Mouse (Mus musculus): ENCODE measurements around the gene Zfp747.
A peak's percentile ranks its signal among the peaks of the same experiment; 100 is the strongest.
"Not testable (repeated sequence)": the region's sequence is repeated elsewhere in the genome, so short reads cannot be mapped to it uniquely, and the experiment has no call there.

The Zfp747 gene

DNA sequence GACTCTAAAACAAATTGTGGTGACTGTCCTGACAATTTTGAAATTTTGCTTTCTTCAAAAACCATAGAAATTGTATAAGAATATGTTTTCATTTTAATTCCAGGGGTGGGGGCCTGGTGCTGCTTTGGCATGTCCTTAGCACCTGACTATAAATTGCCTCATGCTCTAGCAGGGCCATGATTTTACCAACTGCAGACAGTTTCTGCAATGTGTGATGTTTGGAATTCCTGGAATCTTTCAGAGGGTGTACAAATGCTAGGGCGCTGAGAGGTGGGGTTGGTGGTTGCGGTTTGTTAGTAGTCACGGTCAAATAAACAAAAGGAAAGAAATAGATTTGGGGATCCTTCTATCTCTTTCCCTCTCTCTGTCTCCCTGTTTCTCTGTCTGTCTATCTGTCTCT is 9.6 kb downstream of the Zfp747 start:
- no peak for DNase-seq

DNA sequence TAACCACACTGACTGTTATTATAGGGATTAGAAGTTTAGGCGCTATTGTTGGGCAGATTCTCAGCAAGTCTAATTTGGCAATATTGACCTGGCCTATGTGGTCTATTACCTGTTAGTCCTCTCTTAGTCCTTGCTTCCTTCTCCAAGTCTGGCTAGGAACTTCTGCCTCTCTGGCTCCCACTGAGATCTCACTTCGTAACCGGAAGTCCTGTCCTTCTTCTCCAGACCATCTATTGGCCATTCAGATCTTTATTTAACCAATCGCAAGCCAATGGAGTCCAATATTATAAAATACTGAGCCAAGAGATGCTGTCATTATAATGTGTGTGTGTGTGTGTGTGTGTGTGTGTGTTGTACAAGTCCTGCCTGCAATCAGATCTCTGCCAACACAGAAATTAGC is 11.7 kb downstream of the Zfp747 start:
- DNase-seq = no peak

DNA sequence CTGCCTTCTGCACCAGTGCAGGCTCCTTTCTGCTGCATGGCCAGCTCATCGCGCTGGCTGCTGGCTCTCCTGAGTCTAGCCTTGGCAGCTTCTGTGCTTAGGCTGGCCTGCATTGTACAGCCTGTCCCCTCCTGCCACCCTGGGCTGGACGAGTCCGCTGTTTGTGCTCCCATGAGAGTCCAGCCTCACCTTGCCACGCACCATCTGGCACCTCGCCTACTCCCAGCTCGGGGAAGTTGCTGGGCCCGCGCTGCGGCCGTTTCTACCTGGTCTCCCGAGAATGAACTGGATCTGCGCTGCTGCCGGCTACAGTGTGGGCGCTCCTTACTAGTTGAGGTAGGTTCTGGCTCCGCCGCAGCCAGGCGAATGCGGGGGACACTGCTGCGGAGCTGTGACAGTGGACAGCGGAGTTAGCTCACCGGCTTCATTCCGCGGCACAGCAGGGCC is 12.4 kb downstream of the Zfp747 start:
- peak; percentile 25 for DNase-seq

DNA sequence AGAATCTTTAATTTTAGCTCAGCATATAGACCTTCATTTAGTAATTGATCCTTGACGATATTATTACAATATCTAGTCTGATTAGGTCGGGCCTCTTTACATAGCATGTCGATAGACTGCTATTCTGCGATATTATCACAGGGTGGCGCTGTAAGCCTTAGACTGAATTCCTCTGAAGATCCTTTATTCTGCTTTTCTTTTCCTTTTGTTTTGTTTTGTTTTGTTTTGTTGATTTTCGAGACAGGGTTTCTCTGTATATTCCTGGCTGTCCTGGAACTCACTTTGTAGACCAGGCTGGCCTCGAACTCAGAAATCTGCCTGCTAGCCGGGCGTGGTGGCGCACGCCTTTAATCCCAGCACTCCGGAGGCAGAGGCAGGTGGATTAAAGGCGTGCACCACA is 13.4 kb downstream of the Zfp747 start:
- DNase-seq = not testable (repeated sequence)

DNA sequence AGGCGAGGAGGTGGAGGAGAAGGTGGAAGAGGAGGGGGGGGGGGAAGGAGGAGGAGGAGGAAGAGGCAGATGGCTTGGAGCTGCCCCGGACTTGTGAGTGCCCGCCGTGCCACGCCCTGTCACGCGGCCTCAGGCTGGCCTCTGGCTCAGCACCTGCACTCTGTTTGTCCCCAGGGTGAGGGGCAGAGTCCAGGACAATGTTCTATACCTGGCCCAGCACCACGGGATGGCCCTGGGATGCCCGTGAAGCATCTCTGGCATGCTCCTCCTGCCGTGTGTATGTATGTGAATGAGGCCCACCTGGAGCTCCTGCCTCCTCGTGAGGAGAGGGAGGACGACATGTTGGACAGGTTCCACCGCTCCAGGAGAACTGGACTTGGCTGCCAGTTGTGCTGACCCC is 14.4 kb downstream of the Zfp747 start:
- DNase-seq = no peak

DNA sequence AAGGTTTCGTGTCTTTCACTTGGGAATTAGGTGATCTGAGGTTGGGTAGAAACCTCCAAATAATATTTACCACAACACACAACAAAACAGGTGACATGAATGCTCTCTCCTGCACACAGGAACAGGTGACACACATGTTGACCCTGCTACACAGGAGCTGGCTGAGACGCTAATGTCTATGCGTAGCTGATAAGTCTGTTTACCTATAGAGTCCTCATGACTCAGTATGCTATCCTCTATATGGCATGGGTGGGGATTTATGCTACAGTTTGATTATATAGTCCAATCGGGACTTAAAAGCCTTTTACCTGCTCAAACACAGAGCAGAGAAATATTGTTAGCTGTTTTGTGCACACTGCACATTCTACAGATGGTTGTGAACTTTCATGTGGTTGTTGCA is 15.6 kb downstream of the Zfp747 start:
- DNase-seq = no peak

DNA sequence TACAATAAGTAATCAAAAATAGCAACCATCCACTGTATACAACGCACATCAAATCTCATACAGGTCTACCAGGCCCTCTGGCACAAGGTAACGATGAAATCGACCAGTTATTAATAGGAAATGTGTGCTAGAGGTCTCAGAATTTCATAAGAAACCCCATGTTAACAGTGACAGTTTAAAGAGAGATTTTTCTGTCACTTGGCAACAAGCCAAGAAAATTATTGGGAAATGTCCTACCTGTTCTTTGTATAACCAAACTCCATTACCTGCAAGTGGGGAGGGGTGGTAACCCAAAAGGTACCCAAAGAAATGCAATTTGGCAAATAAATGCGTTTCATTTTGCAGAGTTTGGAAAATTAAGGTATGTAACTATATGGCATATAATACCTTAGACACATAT is 17.4 kb downstream of the Zfp747 start:
- DNase-seq = no peak

DNA sequence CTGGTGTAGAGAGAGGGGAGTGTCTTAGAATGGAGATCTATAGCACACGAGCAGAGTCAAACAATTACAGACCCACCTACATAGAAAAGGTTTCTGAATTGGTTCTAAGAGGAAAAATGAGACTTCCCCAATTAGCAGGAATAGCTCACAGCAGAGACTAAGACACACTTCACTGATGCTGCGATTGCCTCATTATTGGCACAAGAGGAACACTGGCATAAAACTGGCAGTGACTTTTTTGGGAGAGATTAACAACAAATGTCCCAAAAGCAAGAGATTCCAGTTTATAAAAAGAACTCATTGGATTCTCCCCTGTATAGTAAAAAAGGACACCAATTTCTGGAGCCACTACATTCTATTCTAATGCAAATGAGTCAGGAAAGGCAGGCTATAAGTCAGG is 18.0 kb downstream of the Zfp747 start:
- no peak for DNase-seq

DNA sequence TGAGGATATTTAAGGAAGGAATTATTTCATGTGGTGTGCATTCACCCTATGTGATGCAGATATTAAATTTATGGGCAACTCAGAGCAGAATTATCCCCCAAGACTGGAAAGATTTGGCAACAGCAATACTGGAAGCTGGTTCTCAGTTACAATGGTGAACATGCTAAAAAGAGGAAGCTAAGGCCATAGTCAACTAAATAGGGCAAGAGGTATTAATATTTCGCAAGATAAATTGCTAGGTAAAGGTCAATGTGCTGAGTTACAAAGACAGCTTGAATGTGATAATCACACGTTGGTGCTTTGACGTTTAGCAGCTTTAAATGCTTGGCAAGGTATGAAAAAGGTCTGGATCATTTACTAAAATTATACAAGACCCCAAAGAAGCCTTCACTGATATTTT is 20.1 kb downstream of the Zfp747 start:
- DNase-seq = no peak

DNA sequence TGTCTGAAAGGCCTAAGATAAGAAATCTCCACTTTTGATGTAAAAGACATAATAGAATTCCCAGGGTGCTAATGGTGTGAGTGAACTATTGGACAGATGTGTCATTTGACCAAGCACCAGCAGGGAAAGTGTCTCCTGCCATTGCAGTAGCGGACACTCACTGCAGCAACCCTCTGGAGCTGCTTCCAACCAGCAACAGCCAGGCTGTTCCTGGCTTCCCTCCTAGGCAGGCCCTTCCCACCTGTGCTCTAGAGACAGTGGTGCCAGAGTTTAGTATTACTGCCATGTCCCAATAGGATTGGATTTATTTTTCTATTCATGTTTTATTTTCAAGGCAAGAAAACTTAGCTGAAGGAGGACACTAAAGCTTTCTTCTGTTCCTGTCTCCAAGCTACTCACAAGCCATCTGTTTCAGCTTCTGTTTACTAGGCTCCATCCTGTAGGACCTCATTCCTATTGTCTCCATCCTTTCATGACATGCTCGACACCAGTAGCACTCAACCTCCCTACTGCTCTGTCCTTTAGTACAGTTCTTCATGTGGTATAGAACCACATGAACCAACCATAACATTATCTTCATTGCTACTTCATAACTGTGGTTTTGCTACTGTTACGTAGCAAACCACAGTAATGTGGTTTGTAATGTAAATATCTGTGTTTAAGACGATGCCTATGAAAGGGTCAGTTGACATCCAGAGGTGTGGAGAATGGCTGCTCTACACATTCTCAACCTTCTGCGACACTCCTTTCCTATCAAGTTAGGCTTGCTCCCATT is 24.4 kb downstream of the Zfp747 start:
- no peak for DNase-seq

DNA sequence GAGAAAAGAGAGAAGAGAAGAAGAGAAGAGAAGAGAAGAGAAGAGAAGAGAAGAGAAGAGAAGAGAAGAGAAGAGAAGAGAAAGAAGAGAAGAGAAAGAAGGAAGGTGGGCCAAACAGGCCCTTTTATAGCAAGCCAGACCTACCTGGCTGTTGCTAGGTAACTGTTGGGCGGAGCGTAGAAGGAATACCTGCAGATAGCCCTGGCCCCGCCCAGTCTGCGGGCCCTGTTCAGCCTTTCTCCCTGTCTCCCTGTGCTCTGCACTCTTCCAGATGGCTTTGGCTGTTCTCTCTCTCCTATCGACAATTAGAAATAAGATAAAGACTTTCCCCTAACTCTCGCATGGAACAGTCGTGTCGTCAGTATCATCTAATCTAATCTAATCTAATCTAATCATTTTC is 29.2 kb downstream of the Zfp747 start:
- DNase-seq = no peak

DNA sequence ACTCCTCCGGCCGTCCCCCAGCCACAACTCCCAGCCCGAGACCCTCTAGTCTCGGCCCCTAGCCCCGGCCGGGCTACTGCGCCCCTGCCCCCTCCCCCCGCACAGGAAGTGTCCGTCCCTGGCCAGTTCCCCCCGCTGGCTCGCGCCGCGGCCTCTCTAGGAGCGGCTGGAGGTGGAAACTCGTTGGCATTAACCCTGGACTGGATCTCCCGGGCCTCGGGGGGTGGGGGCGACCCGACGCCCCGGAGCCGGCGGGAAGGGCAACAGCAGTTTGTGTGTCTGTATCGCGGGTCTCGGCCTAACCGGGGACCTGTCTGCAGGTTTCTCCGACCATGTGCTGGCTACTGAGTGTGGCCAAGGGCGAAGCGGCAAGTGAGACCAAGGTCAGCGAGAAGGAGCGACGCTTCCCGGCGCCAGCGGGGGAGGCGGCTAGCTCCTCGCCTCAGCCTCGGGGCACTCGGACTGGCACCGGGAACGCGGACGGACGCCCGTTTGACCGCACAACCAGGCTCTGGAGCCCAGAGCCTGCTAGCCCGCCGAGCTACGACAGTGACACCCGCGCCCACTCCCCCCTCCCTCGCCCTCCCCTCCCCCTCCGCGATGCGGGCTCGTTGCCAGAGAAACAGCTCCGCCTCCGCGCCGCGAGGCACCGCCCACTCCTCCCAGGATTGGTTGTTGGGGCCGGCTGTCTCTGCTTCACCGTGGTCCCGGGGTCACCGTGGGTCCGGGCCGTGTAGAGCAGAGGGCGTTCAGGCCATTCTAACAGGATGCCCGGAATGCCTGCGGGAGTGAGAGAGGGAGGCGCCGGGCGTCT is 30.1 kb downstream of the Zfp747 start, which contains the start of gene Zfp768:
Gene Zfp768 (minus strand): TSS at position 78 of the 814 bp plus-strand sequence.
- DNase-seq = peak; percentile 92

DNA sequence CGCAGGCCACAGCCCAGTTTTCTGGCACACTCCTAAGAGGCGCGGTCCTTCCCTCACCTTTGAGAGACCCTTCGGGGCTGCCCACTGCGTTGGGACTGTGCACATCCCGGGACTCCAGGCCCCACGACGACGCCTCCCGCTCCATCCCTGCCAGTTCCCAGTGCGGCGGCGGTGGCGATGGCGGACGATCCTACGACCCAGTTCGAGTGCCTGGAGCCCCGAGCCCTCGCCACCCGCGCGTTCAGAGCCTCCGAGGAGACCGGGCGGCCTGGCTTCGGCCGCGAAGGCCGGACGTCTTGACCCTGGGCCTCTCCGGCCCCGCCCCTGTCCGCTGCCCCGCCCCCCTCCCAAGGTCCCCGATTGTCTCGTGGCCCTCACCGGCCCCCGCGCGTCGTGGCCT is 30.8 kb downstream of the Zfp747 start:
- DNase-seq = peak; percentile 52

DNA sequence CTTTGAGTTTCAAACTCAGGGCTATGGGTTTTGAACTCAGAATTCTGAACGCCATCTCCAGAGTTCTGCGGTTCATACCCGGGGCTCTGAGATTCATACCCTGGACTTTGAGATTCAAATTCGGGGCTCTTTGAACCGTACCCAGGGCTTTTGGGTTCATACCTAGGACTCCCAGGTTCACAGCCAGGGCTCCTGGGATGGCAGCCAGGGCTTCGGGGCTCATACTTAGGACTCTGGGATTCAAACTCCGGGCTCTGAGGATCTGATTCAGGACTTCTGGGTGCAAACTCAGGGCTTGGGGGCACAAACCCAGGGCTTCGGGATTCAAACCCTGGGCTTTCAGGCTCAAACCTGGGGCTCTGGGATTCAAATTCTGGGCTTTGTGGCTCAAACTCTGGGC is 31.5 kb downstream of the Zfp747 start:
- DNase-seq = no peak

DNA sequence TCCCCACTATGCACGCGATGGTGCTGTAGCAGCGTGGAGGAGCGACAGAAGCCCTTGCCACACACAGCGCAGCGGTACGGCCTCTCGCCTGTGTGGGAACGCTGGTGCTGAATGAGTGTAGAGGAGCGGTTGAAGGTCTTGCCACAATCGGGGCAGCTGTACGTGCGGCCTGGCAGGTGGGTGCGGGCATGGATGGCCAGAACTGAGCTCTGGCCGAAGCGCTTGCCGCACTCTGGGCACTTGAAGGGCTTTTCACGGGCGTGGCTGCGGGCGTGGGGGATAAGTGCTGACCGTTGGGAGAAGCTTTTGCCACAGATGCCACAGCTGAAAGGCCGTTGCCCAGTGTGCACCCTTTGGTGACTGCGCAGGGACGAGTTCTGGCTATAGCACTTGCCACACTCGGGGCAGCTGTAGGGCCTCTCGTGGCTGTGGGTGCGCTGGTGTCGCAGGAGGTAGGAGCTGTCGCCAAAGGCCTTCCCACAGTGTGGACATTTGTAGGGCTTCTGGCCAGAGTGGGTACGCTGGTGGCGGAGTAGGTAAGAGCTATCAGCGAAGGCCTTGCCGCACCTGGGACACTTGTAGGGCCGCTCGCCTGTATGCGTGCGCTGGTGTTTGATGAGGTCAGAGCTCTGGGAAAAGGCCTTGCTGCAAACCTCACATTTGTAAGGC is 32.4 kb downstream of the Zfp747 start:
- DNase-seq = no peak

DNA sequence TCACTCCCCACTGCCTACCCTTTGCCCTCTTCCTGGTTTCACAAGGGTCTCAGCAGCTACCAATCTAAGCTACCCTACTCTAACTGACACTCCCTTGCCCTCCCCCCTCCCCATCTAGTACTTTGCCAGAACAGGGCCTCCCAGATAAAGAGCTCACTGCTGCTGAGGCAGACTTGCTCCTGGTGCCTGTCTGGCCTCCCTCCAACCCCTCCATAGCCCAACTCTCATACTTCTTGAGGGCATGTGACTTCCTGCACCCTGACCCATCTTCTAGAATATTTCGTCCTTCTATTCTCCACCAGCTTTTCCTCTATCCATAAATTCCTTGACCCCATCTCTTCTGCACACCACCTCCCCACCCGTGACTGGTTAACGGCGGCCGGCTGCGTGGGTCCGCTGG is 33.0 kb downstream of the Zfp747 start:
- no peak for DNase-seq

DNA sequence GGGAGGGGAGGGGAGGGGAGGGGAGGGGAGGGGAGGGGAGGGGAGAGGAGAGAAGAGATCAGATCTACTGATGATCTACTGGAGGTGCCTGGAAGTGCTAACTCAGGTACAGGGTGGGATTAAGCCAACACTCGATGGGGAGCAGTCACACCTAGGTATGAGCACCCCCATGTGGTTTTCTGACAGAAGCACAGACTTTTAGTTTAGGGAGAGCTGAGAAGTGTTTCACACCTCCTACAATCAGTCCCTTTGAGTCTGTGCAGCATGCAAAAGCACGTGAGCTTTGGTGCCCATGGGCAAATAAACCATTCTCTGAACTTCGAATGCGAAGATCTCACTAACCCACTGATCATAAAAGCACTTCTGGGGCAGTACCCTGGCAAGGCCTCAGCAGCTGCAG is 33.5 kb downstream of the Zfp747 start:
- DNase-seq = no peak

DNA sequence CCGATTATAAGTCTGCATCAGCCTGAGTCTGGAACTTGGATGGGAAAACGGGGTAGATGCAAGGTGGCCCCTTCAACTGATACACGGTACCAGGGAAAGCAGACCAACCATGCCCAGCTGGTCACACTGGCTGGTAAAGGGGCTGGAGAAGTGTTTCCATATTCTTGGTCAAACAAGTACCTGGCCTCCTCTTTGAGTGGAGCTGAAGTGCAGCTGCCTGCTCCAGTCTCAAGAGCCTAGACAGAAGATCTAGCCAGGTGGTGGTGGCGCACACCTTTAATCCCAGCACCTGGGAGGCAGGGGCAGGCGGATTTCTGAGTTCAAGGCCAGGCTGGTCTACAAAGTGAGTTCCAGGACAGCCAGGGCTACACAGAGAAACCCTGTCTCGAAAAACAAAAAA is 34.0 kb downstream of the Zfp747 start:
- not testable (repeated sequence) for DNase-seq

DNA sequence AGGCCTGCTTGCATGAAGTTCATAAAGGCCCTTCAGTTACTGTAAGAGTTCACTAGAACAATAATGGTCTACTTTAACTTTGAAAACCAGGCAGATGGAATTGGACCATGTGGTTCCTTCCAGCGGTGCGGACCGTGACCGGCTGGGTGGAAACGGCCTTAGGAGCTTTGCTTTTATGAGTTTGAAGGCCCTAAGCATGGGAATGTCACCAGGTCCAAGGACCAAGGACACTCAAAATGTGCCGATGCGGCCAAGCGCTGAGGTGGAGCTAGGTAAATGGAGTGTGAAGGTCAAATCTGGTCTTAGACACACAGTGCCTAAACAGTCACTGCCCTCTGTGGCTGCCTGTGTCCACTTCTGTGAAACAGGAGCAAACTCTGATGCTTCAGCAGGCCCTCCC is 34.5 kb downstream of the Zfp747 start:
- DNase-seq = no peak

DNA sequence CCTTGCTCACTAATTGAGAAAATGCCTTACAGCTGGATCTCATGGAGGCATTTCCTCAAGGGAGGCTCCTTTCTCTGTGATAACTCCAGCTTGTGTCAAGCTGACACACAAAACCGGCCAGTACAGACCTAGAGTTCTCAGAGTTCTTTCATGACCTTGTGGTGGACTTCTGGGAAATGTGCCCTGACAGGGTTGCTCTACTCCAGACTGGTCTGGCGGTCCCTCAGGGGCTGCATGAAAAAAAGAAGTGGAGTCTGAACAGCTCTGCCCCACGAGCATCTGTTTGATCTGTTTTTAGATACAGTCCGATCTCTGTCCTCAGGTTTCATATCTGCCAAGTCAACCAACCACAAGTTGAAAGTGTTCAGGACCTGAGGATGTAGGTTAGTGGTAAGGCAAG is 38.2 kb downstream of the Zfp747 start:
- no peak for DNase-seq

DNA sequence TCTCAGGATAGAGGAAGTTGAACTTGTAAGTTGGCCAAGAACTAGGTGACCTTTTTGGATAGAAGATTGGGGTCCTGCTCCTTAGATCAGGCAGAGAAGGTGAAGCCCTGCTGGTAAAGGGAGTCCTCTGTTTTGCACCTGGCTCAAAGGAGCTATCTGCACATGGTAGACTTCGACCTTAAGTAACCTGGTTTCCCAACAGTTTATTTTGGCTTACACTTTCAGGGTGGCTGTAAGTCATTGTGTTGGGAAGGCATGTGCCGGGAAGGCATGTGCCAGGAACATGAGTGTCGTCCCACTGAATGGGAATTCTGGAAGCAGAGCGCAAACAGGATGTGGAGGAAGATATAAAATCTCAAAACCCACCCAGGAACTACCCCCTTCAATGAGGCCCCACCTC is 40.2 kb downstream of the Zfp747 start:
- DNase-seq = no peak

DNA sequence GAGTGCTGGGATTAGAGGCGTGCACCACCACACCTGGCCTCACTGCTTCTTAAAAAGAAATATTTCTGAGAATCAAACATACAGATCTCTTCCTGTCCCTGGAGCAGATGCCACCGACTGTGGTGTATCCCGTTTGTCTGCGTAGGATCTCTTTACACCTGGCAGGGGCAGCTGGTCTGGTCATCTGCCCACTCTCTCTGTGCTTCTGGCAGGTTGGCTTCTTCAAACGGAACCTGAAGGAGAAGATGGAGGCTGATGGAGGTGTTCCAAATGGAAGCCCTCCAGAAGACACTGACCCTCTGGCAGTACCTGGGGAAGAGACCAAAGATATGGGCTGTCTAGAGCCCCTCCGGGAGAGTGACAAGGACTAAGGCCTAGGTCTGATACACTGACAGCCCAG is 42.6 kb downstream of the Zfp747 start:
- no peak for DNase-seq

DNA sequence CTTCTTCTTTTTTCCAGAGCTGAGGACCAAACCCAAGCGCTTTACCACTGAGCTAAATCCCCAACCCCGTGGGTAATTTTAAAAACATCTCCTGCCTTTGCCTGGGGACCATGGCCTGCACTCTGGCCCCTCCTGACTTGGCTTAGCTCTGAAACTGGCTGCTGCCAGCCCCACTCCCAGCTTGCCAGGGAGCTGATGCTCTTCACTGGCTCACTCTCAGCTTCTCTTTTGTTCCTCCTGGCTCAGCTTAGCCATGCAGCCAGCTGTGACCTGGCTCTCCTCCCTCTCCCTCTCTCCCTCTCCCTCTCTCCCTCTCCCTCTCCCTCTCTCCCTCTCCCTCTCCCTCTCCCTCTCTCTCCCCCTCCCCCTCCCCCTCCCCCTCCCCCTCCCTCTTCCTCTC is 49.2 kb downstream of the Zfp747 start:
- peak; percentile 18 for DNase-seq

DNA sequence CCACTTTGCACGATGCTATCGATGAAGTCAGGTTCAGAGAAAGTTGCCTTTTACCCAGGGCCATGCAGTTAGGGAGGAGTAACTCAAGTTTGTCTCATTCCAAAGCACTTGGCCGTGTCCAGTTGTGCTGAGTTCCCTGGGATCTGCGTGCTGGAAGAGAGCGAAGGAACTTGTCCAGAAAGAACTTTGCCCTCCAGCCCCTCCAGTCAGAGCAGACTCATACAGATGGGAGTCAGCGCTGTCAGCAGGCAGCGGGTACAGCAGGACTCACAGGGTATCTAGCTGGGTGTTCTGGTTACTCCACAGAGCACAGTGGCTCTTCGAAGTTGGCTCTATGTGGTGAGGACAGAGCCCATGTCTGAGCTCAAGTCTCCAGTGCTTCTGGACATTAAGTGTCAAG is 50.3 kb downstream of the Zfp747 start:
- DNase-seq = no peak

All from right cerebral cortex, postnatal 14 days (tissue).